Mouse (Mus musculus) heart, adult 2 months (tissue): ENCODE data around the gene Plxna4.

Experiments
- CTCF ChIP-seq: fragments of 200-600 bp; IDR thresholded peaks from 2 replicates; pipeline ENCODE4 v1.8.1; 2022; ENCODE audit warnings: antibody characterized with exemption, mild to moderate bottlenecking, moderate library complexity
- EP300 ChIP-seq: fragments of 200-500 bp; IDR thresholded peaks from 2 replicates; pipeline ENCODE4 v1.6.1; 2011; ENCODE audit warnings: low read depth, low read length, control low read depth; ENCODE audit not compliant: insufficient read depth
- POLR2A ChIP-seq: fragments of 200-500 bp; IDR thresholded peaks from 2 replicates; pipeline ENCODE4 v1.6.1; 2011; ENCODE audit warnings: mild to moderate bottlenecking, low read depth, low read length, control low read depth; ENCODE audit not compliant: insufficient read depth

GRCm38 (mm10) chr6:32342272-32342671 lies 245.7 kb downstream of the Plxna4 start:
- TF ChIP-seq EP300 (no peak), CTCF (no peak), POLR2A (no peak)
